Mouse (Mus musculus): ENCODE measurements around the gene Fam50b. TPM values are rescaled to one million over a fixed set of nuclear protein-coding genes. Genes with fewer than 3 reads are reported as not detected.

Gene Fam50b
- total RNA-seq (2023): not detected

DNA sequence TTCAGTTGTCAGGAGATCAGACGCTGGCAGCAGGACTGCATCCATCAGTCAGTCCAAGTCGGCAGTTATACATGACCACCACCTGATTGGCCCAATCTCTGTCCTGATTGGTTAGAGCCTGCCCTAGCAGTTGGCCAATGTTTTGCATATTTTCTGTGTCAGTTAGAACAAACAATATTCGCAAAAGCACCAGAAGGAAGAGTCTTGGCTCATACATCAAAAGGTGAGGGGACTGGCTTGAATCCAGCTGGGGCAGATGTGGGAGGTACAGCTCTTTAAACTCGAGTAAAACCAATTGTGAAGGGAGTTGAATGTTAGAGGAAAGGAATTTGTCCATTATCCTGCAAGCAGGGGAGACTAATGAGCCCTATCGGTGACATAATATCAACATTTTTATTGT is at the start of gene Fam50b:
Gene Fam50b (plus strand): TSS at position 165 of the 400 bp plus-strand sequence.

Other genes with a start within 250 kb of the Fam50b start
- 7.5 TPM for gene Pxdc1, start 81.4 kb upstream of the Fam50b start, total RNA-seq (2023)
- gene Prpf4b, start 140.5 kb downstream of the Fam50b start, total RNA-seq (2023): 178 TPM
- gene Fam217a, start 189.5 kb downstream of the Fam50b start, total RNA-seq (2023): 2.4 TPM
- not detected for gene 4933417A18Rik, start 189.6 kb downstream of the Fam50b start, total RNA-seq (2023)
- gene Eci3, start 229.0 kb downstream of the Fam50b start, total RNA-seq (2023): not detected

Measured in CD8-positive naive resting alpha-beta T cell, adult 57 days (primary cell).